10 mouse cellular contexts compared by ENCODE assay signal in genomic region chr2:33203284-33203683, GRCm38 (mm10). TPM values are rescaled to one million over a fixed set of nuclear protein-coding genes. Genes with fewer than 3 reads are reported as not detected.
DNase-seq lines count a peak whose midpoint lies in the region; ATAC-seq lines count a peak whose summit lies in the region.
"Had no signal": no experiment of that assay in that cellular context is flagged by ENCODE, and none has a peak within 500 bp of the region (broad histone marks: within the 10 kb centered on the region; RNA-seq: fewer than 3 reads in every experiment).

No protein-coding gene starts in this region.

- no peak for ATAC-seq in heart, embryonic 13.5 days (ENCODE audit: extremely low read depth, insufficient number of reproducible peaks, low FRiP score, low TSS enrichment)
- ATAC-seq in megakaryocyte progenitor cell, adult 5-6 weeks (replicated peaks; ENCODE audit: poor library complexity): peak; percentile 83

- WGBS in heart, embryonic 13.5 days: 33% methylated on average over 6 of the region's 6 CpGs

- peaks cover 97% of the 10 kb centered on the region for H3K4me1 ChIP-seq in heart, embryonic 13.5 days

- no peak overlapping the region for H3K4me3 ChIP-seq in heart, embryonic 13.5 days
- H3K4me3 ChIP-seq: embryonic facial prominence, embryonic 12.5 days had no signal

- no peaks in the 10 kb centered on the region for H3K36me3 ChIP-seq in heart, embryonic 13.5 days
- H3K36me3 ChIP-seq: embryonic facial prominence, embryonic 12.5 days had no signal

- peak overlapping the region; percentile 47 for H3K9ac ChIP-seq in heart, embryonic 13.5 days
- H3K9ac ChIP-seq: embryonic facial prominence, embryonic 12.5 days had no signal

- no peaks in the 10 kb centered on the region for H3K27me3 ChIP-seq in heart, embryonic 13.5 days (replicated peaks)
- H3K27me3 ChIP-seq: embryonic facial prominence, embryonic 12.5 days had no signal

- H3K4me2 ChIP-seq in heart, embryonic 13.5 days: 0 out of 2 replicates have a peak overlapping the region, but pooled peaks have one; percentile 9
- H3K4me2 ChIP-seq: embryonic facial prominence, embryonic 12.5 days had no signal

- DNase-seq in gastrocnemius, adult 18-20 months (ENCODE audit: low spot score): peak; percentile 61
- DNase-seq in gastrocnemius, postnatal 4 days (ENCODE audit: low spot score in 2 of 2): no peak
- peak; percentile 55 for DNase-seq in A20 (ENCODE audit: low read depth, low spot score)
- no peak for DNase-seq in layer of hippocampus, adult 8-10 months (ENCODE audit: low spot score in 2 of 2)
- DNase-seq in kidney, postnatal 25 days: no peak
- DNase-seq in spleen, adult 12 weeks (ENCODE audit: low spot score): no peak
- DNase-seq: adrenal gland, postnatal 25 days had no signal

- no peaks in the 10 kb centered on the region for H3K9me3 ChIP-seq in heart, embryonic 13.5 days
- H3K9me3 ChIP-seq: embryonic facial prominence, embryonic 12.5 days had no signal

- H3K27ac ChIP-seq in heart, embryonic 13.5 days (replicated peaks): peak overlapping the region; percentile 82
- H3K27ac ChIP-seq: embryonic facial prominence, embryonic 12.5 days had no signal

RNA-seq across cellular contexts. Expression of gene Angptl2, which starts 12.6 kb away (rescaled TPM):
- total RNA-seq in gastrocnemius, adult 18-20 months (2021): 10 to 100 TPM; 29.6 to 48.6 TPM
- 100 to 1,000 TPM; 356 to 404 TPM for total RNA-seq in gastrocnemius, postnatal 4 days (2021)
- 55.4 and 59.0 TPM in 2 replicates for polyA plus RNA-seq in heart, embryonic 13.5 days (2015; fragmentation: Nextera tagmentation; extraction: Ambion mirVana)
- 0.74 and 0.78 TPM in 2 replicates for total RNA-seq in megakaryocyte progenitor cell, adult 5-6 weeks (2015)
- 1.7 and 2.4 TPM in 2 replicates for total RNA-seq in megakaryocyte progenitor cell, adult 5-6 weeks (2017)
- 1 to 10 TPM; 1.5 to 3.7 (median 2.4) TPM for total RNA-seq in layer of hippocampus, adult 8-10 months (2022)

Comparison
In these comparisons a context has a peak if more than half of its experiments do, and no peak if none do; other contexts are left out.
1. DNase-seq: peak in gastrocnemius, adult 18-20 months (single experiment) and A20 (single experiment); none in gastrocnemius, postnatal 4 days (0 of 2), layer of hippocampus, adult 8-10 months (0 of 2), kidney, postnatal 25 days (0 of 2) and spleen, adult 12 weeks (single experiment).
2. RNA of gene Angptl2, which starts 12.6 kb away (total RNA-seq): 356 to 404 TPM in gastrocnemius, postnatal 4 days; 29.6 to 48.6 TPM in gastrocnemius, adult 18-20 months, 1.5 to 3.7 TPM in layer of hippocampus, adult 8-10 months and 0.74 to 2.4 TPM in megakaryocyte progenitor cell, adult 5-6 weeks; every median in the first group is over 4 times any median in the second.